Mouse (Mus musculus) telencephalon, adult 2 months (tissue): ENCODE measurements around the gene Gimap9.
A peak's percentile ranks its signal among the peaks of the same experiment; 100 is the strongest.
"Not testable (repeated sequence)": the region's sequence is repeated elsewhere in the genome, so short reads cannot be mapped to it uniquely, and the experiment has no call there.

Experiments used
- DNase-seq: peaks from one replicate; pipeline ENCODE4 v3.0.0-alpha.2; 2011; ENCODE audit warnings: low read depth, low spot score

The Gimap9 gene

GRCm38 (mm10) chr6:48664750-48665149 lies 11.2 kb upstream of the Gimap9 start:
- DNase-seq, result no peak

- no peak for DNase-seq
These were observed 10.5 kb upstream of the Gimap9 start for GRCm38 (mm10) chr6:48665471-48665870.

GRCm38 (mm10) chr6:48666159-48666586 lies 9.8 kb upstream of the Gimap9 start:
- no peak for DNase-seq

- no peak for DNase-seq
These were observed 7.9 kb upstream of the Gimap9 start for GRCm38 (mm10) chr6:48668022-48668421.

GRCm38 (mm10) chr6:48669446-48669969 lies 6.4 kb upstream of the Gimap9 start:
- DNase-seq, result no peak

- no peak for DNase-seq
These were observed 1.5 kb upstream of the Gimap9 start for GRCm38 (mm10) chr6:48674291-48675058.

- DNase-seq, result no peak
These were observed 464 bp upstream of the Gimap9 start for GRCm38 (mm10) chr6:48675400-48675930.

- no peak for DNase-seq
These were observed 1.0 kb downstream of the Gimap9 start for GRCm38 (mm10) chr6:48676860-48677415.

GRCm38 (mm10) chr6:48677492-48678345 lies 1.8 kb downstream of the Gimap9 start:
- no peak for DNase-seq

GRCm38 (mm10) chr6:48678391-48678790 lies 2.5 kb downstream of the Gimap9 start:
- DNase-seq, result no peak

GRCm38 (mm10) chr6:48679701-48680100 lies 3.8 kb downstream of the Gimap9 start:
- no peak for DNase-seq

GRCm38 (mm10) chr6:48680421-48680820 lies 4.5 kb downstream of the Gimap9 start:
- DNase-seq, result no peak

GRCm38 (mm10) chr6:48681472-48682090 lies 5.7 kb downstream of the Gimap9 start:
- DNase-seq, result no peak

- DNase-seq, result peak; percentile 24
These were observed 6.3 kb downstream of the Gimap9 start for GRCm38 (mm10) chr6:48682271-48682670.

GRCm38 (mm10) chr6:48683263-48683821 lies 7.4 kb downstream of the Gimap9 start:
- not testable (repeated sequence) for DNase-seq

- DNase-seq, result no peak
These were observed 8.4 kb downstream of the Gimap9 start, which contains the start of gene Gimap4 for GRCm38 (mm10) chr6:48684319-48684718. Gene Gimap4, plus strand, starts transcription at chr6:48684549.

GRCm38 (mm10) chr6:48684806-48685205 lies 8.9 kb downstream of the Gimap9 start:
- no peak for DNase-seq

- DNase-seq, result no peak
These were observed 9.3 kb downstream of the Gimap9 start for GRCm38 (mm10) chr6:48685251-48685650.

GRCm38 (mm10) chr6:48685694-48686665 lies 10.1 kb downstream of the Gimap9 start:
- no peak for DNase-seq

GRCm38 (mm10) chr6:48687077-48687476 lies 11.1 kb downstream of the Gimap9 start:
- no peak for DNase-seq
